In genomic region chr9:40994075-40994474, GRCm38 (mm10) we compare ENCODE assay signal across 35 mouse cellular contexts. TPM values are rescaled to one million over a fixed set of nuclear protein-coding genes. Genes with fewer than 3 reads are reported as not detected.
DNase-seq lines count a peak whose midpoint lies in the region; TF ChIP-seq lines count a peak whose summit lies in the region.
"Had no signal": no experiment of that assay in that cellular context is flagged by ENCODE, and none has a peak within 500 bp of the region (broad histone marks: within the 10 kb centered on the region; RNA-seq: fewer than 3 reads in every experiment).

No protein-coding gene starts in this region.

- no peak for DNase-seq in testis, postnatal 10 days (ENCODE audit: low spot score)
- DNase-seq in CD4-positive, CD25-positive, alpha-beta regulatory T cell, adult 2 months (ENCODE audit: low read depth, low spot score) = peak; percentile 16
- DNase-seq in embryonic facial prominence, embryonic 10.5 days (ENCODE audit: low spot score) = peak; percentile 11
- DNase-seq in natural killer cell, adult 2 months (ENCODE audit: low spot score in 2 of 2) = peak; percentile 67 to 77
- DNase-seq in heart, postnatal 14 days = no peak
- DNase-seq in gastrocnemius, postnatal 25 days = no peak
- DNase-seq in lung, postnatal 14 days = no peak
- DNase-seq: adrenal gland, postnatal 25 days; cerebellum, adult 11-12 months; cerebellum, adult 9-11 months; forebrain, postnatal 0 days; gastrocnemius, postnatal 14 days; heart, adult 11 months; heart, postnatal 36 days; kidney, adult 8-10 months; kidney, postnatal 4 days; layer of hippocampus, postnatal 36 days; liver; lung, adult 2 months; lung, postnatal 10 days; retina, postnatal 1 day; right cerebral cortex, postnatal 25 days; spleen, adult 18-20 months had no signal

- no peaks in the 10 kb centered on the region for H3K9me3 ChIP-seq in embryonic facial prominence, embryonic 10.5 days
- H3K9me3 ChIP-seq: embryonic facial prominence, embryonic 13.5 days; G1E; heart, embryonic 10.5 days; heart, embryonic 15.5 days; hindbrain, embryonic 13.5 days; midbrain, embryonic 12.5 days had no signal

- H3K4me1 ChIP-seq in testis, adult 2 months (ENCODE audit: control insufficient read depth, insufficient read depth, low read length) = peaks cover 4% of the 10 kb centered on the region
- H3K4me1 ChIP-seq in embryonic facial prominence, embryonic 10.5 days = peaks cover 19% of the 10 kb centered on the region
- H3K4me1 ChIP-seq: heart, embryonic 10.5 days; heart, embryonic 15.5 days had no signal

- no peak for TF ChIP-seq CTCF in testis, adult 2 months (IDR thresholded peaks at IDR 0.05; ENCODE audit: control insufficient read depth, insufficient read depth, insufficient replicate concordance, low read depth, low read length)

- no peaks in the 10 kb centered on the region for H3K27me3 ChIP-seq in testis, adult 2 months (ENCODE audit: control insufficient read depth, insufficient read depth, low read length)
- no peaks in the 10 kb centered on the region for H3K27me3 ChIP-seq in embryonic facial prominence, embryonic 10.5 days (replicated peaks; ENCODE audit: low read depth, poor library complexity, severe bottlenecking)
- H3K27me3 ChIP-seq: embryonic facial prominence, embryonic 13.5 days; heart, embryonic 15.5 days; hindbrain, embryonic 13.5 days; midbrain, embryonic 12.5 days had no signal

- H3K4me3 ChIP-seq in testis, adult 2 months (ENCODE audit: control insufficient read depth, low read depth, low read length) = peak overlapping the region; percentile 67
- no peak overlapping the region; the same call in 1 of the 2 replicates for H3K4me3 ChIP-seq in embryonic facial prominence, embryonic 10.5 days
- H3K4me3 ChIP-seq: embryonic facial prominence, embryonic 13.5 days; heart, embryonic 10.5 days; heart, embryonic 15.5 days; hindbrain, embryonic 13.5 days; midbrain, embryonic 12.5 days had no signal

- H3K27ac ChIP-seq in testis, adult 2 months (ENCODE audit: control insufficient read depth, insufficient read depth, low read depth, low read length) = no peak overlapping the region
- peak overlapping the region; percentile 44; the same call in 1 of the 2 replicates for H3K27ac ChIP-seq in embryonic facial prominence, embryonic 10.5 days (replicated peaks)
- H3K27ac ChIP-seq: embryonic facial prominence, embryonic 13.5 days; heart, embryonic 10.5 days; heart, embryonic 15.5 days; hindbrain, embryonic 13.5 days; kidney, postnatal 0 days; liver, embryonic 14.5 days; midbrain, embryonic 12.5 days; stomach, postnatal 0 days had no signal

- 61% methylated on average over 5 of the region's 5 CpGs for WGBS in embryonic facial prominence, embryonic 10.5 days

- TF ChIP-seq POLR2A in testis, adult 2 months (IDR thresholded peaks at IDR 0.05; ENCODE audit: control insufficient read depth, low read depth, low read length) = no peak

- no peaks in the 10 kb centered on the region for H3K36me3 ChIP-seq in testis, adult 2 months (ENCODE audit: control insufficient read depth, insufficient read depth, low read length)
- H3K36me3 ChIP-seq in embryonic facial prominence, embryonic 10.5 days (replicated peaks) = no peaks in the 10 kb centered on the region
- H3K36me3 ChIP-seq: embryonic facial prominence, embryonic 13.5 days; G1E; heart, embryonic 10.5 days; heart, embryonic 15.5 days; hindbrain, embryonic 13.5 days; midbrain, embryonic 12.5 days had no signal

- intact Hi-C loops in heart, postnatal 14 days (cut with DNase I) = loop anchor here (5.0 kb wide), 1 partner anchor 33 kb away; no protein-coding TSS in a partner anchor

RNA-seq across cellular contexts. Expression of gene Crtam, which starts 10.4 kb away (rescaled TPM):
- polyA plus RNA-seq in testis, adult 2 months (2012; rRNA removed) = 9.5 and 9.6 TPM in 2 replicates
- 0.05 and 0.09 TPM in 2 replicates for polyA plus RNA-seq in embryonic facial prominence, embryonic 10.5 days (2016; fragmentation: Nextera tagmentation; extraction: Ambion mirVana)
- under 1 TPM; 0.12 to 0.14 TPM for total RNA-seq in heart, postnatal 14 days (2021)
- total RNA-seq in gastrocnemius, postnatal 25 days (2021) = not detected
- total RNA-seq: gastrocnemius, postnatal 14 days; heart, postnatal 36 days; megakaryocyte progenitor cell, adult 5-6 weeks had no signal
- polyA plus RNA-seq: forebrain, embryonic 11.5 days; G1E; heart, embryonic 15.5 days; midbrain, embryonic 12.5 days; stomach, postnatal 0 days had no signal

RNA-seq across cellular contexts. Expression of gene Jhy, which starts 30.2 kb away (rescaled TPM):
- polyA plus RNA-seq in testis, adult 2 months (2012; rRNA removed) = 28.7 and 29.0 TPM in 2 replicates
- polyA plus RNA-seq in embryonic facial prominence, embryonic 10.5 days (2016; fragmentation: Nextera tagmentation; extraction: Ambion mirVana) = 0.05 and 0.28 TPM in 2 replicates
- total RNA-seq in heart, postnatal 14 days (2021) = not detected
- total RNA-seq in gastrocnemius, postnatal 25 days (2021) = not detected
- total RNA-seq: gastrocnemius, postnatal 14 days; heart, postnatal 36 days; megakaryocyte progenitor cell, adult 5-6 weeks had no signal
- polyA plus RNA-seq: embryonic facial prominence, embryonic 13.5 days; G1E; heart, embryonic 15.5 days had no signal

Comparison
In these comparisons a context has a peak if more than half of its experiments do, and no peak if none do; other contexts are left out.
1. DNase-seq: peak in CD4-positive, CD25-positive, alpha-beta regulatory T cell, adult 2 months (single experiment), embryonic facial prominence, embryonic 10.5 days (single experiment) and natural killer cell, adult 2 months (2 of 2); none in testis, postnatal 10 days (single experiment), heart, postnatal 14 days (0 of 2), gastrocnemius, postnatal 25 days (single experiment) and lung, postnatal 14 days (single experiment).